Mouse (Mus musculus) testis, adult 2 months (tissue): ENCODE results near the gene Pla2g4e. TPM values are rescaled to one million over a fixed set of nuclear protein-coding genes. Genes with fewer than 3 reads are reported as not detected.

Source experiments
- H3K27ac ChIP-seq: fragments of 200-500 bp; 2 replicates; pipeline ENCODE4 v1.5.1; 2012; ENCODE audit warnings: low read depth, low read length; ENCODE audit not compliant: control insufficient read depth, insufficient read depth
- H3K27me3 ChIP-seq: fragments of 200-500 bp; 2 replicates; pipeline ENCODE4 v1.6.1; 2012; ENCODE audit warnings: mild to moderate bottlenecking, low read length, moderate library complexity; ENCODE audit not compliant: control insufficient read depth, insufficient read depth
- H3K36me3 ChIP-seq: fragments of 200-500 bp; 2 replicates; pipeline ENCODE4 v1.6.1; 2012; ENCODE audit warnings: mild to moderate bottlenecking, low read length; ENCODE audit not compliant: control insufficient read depth, insufficient read depth
- H3K4me1 ChIP-seq: fragments of 200-500 bp; 2 replicates; pipeline ENCODE4 v1.6.1; 2012; ENCODE audit warnings: low read length; ENCODE audit not compliant: control insufficient read depth, insufficient read depth
- H3K4me3 ChIP-seq: fragments of 200-500 bp; 2 replicates; pipeline ENCODE4 v1.5.1; 2012; ENCODE audit warnings: low read depth, mild to moderate bottlenecking, low read length, moderate library complexity, mixed read lengths; ENCODE audit not compliant: control insufficient read depth
- CTCF ChIP-seq: fragments of 200-500 bp; IDR thresholded peaks from 2 replicates; pipeline ENCODE4 v1.5.1; 2012; ENCODE audit warnings: low read depth, mild to moderate bottlenecking, inconsistent platforms, low read length, moderate library complexity; ENCODE audit not compliant: control insufficient read depth, insufficient read depth, insufficient replicate concordance
- POLR2A ChIP-seq: fragments of 200-500 bp; IDR thresholded peaks from 2 replicates; pipeline ENCODE4 v1.6.1; 2012; ENCODE audit warnings: low read depth, mild to moderate bottlenecking, inconsistent platforms, low read length, moderate library complexity; ENCODE audit not compliant: control insufficient read depth
- polyA plus RNA-seq: library from polyadenylated mRNA; depleted of rRNA; stranded (reverse); fragments of >200 nt; gene quantifications from 2 replicates; pipeline ENCODE4 v1.2.3, GENCODE M21; 2012

Pla2g4e gene
- polyA plus RNA-seq, 1 experiment, result 0.68 TPM

- H3K27me3 ChIP-seq, result no peaks in the 10 kb centered on the region
- H3K4me3 ChIP-seq, result no peak overlapping the region
- no peaks in the 10 kb centered on the region for H3K36me3 ChIP-seq
- no peaks in the 10 kb centered on the region for H3K4me1 ChIP-seq
- no peak overlapping the region for H3K27ac ChIP-seq
- TF ChIP-seq POLR2A (no peak), CTCF (no peak)
Measured at GRCm38 (mm10) chr2:120235947-120236640, 9.0 kb downstream of the Pla2g4e start.

- Histone ChIP-seq H3K4me3 (no peak overlapping the region), H3K4me1 (no peaks in the 10 kb centered on the region), H3K27ac (no peak overlapping the region), H3K27me3 (no peaks in the 10 kb centered on the region), H3K36me3 (no peaks in the 10 kb centered on the region)
- TF ChIP-seq CTCF, result no peak
- no peak for TF ChIP-seq POLR2A
Measured at GRCm38 (mm10) chr2:120235381-120235780, 9.8 kb downstream of the Pla2g4e start.

- H3K4me1 ChIP-seq, result no peaks in the 10 kb centered on the region
- no peaks in the 10 kb centered on the region for H3K36me3 ChIP-seq
- TF ChIP-seq CTCF (no peak), POLR2A (no peak)
- no peaks in the 10 kb centered on the region for H3K27me3 ChIP-seq
- no peak overlapping the region for H3K27ac ChIP-seq
- no peak overlapping the region for H3K4me3 ChIP-seq
Measured at GRCm38 (mm10) chr2:120231642-120232041, 13.5 kb downstream of the Pla2g4e start.

GRCm38 (mm10) chr2:120214600-120214999 lies 30.5 kb downstream of the Pla2g4e start:
- TF ChIP-seq CTCF, result no peak
- no peak for TF ChIP-seq POLR2A
- H3K4me1 ChIP-seq, result no peaks in the 10 kb centered on the region
- no peak overlapping the region for H3K4me3 ChIP-seq
- H3K27ac ChIP-seq, result no peak overlapping the region
- H3K36me3 ChIP-seq, result no peaks in the 10 kb centered on the region
- no peaks in the 10 kb centered on the region for H3K27me3 ChIP-seq

GRCm38 (mm10) chr2:120211448-120211847 lies 33.7 kb downstream of the Pla2g4e start:
- Histone ChIP-seq H3K27ac (no peak overlapping the region), H3K4me3 (no peak overlapping the region), H3K4me1 (no peaks in the 10 kb centered on the region), H3K36me3 (no peaks in the 10 kb centered on the region), H3K27me3 (no peaks in the 10 kb centered on the region)
- TF ChIP-seq CTCF (no peak), POLR2A (no peak)

- H3K27ac ChIP-seq, result no peak overlapping the region
- H3K36me3 ChIP-seq, result no peaks in the 10 kb centered on the region
- no peak for TF ChIP-seq CTCF
- no peak for TF ChIP-seq POLR2A
- H3K4me3 ChIP-seq, result no peak overlapping the region
- H3K27me3 ChIP-seq, result no peaks in the 10 kb centered on the region
- no peaks in the 10 kb centered on the region for H3K4me1 ChIP-seq
Measured at GRCm38 (mm10) chr2:120207926-120208325, 37.2 kb downstream of the Pla2g4e start.

- H3K36me3 ChIP-seq, result no peaks in the 10 kb centered on the region
- no peak for TF ChIP-seq CTCF
- TF ChIP-seq POLR2A, result no peak
- H3K27ac ChIP-seq, result no peak overlapping the region
- H3K4me3 ChIP-seq, result no peak overlapping the region
- H3K4me1 ChIP-seq, result no peaks in the 10 kb centered on the region
- no peaks in the 10 kb centered on the region for H3K27me3 ChIP-seq
Measured at GRCm38 (mm10) chr2:120207028-120207427, 38.1 kb downstream of the Pla2g4e start.
